Mouse (Mus musculus) bone marrow macrophage, adult 2 months (primary cell): ENCODE measurements around the gene Enpp1.

Experiments used
- CTCF ChIP-seq: IDR thresholded peaks from 2 replicates; pipeline ENCODE4 v1.5.1; 2012; ENCODE audit warnings: low read depth, mild to moderate bottlenecking, low read length, moderate library complexity
- POLR2A ChIP-seq: IDR thresholded peaks from 2 replicates; pipeline ENCODE4 v1.6.1; 2012; ENCODE audit warnings: mild to moderate bottlenecking, low read depth, low read length, borderline replicate concordance

DNA sequence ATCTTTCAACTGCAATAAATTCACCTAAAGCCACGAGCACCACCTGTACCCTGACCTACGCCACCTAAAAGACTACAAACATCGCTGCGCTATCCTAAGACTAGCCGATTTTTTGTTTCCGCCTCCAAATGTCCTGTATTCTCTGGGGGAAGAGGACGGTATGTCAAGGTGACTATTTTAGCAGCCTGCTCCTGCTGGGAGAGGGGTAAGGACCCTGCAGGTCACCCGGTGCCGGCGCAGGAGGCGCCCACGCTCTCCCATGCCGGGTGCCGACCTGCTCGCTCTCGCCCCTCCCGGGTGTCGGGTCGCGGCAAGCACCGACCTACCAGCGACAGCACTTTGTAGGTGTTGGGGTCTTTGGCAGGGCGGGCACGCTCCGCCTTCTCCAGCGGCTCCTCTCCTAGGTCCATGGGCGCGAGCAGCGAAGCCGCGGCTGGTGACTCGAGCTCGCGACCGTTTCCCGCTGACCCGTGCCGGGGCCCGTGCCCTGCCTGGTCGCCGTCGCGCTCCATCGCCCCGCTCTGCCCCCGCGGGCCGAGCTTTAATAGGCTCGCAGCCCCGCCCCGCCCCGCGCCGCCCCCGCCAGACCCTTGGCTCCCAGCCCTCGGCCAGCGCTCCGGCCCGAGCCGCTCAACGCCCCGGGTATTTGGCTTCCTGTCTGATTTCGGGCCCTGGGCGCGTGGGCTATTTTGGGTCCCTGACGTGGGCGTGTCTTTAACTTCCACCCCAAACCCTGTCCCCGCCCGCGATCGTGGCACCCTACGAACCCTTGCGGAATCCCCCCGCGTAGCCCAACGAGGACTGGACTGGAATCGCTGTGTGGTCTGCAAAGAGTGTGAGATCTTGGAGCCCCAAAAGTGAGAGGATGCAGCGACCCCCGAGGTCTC, at the start of gene Enpp1:
- TF ChIP-seq CTCF (no peak), POLR2A (no peak)
